Mouse (Mus musculus) hindbrain, embryonic 16.5 days (tissue): ENCODE measurements around the gene Nup188. TPM values are rescaled to one million over a fixed set of nuclear protein-coding genes. Genes with fewer than 3 reads are reported as not detected.

Experiments used
- microRNA-seq: library from miRNA; unstranded; fragments of <30 nt; microRNA quantifications from one replicate; pipeline ENCODE4, GENCODE M21; 2017
- polyA plus RNA-seq: library from polyadenylated mRNA; unstranded; fragments of >200 nt; fragmentation: Nextera tagmentation; extraction: Ambion mirVana; gene quantifications from 2 replicates; pipeline ENCODE4 v1.2.1, GENCODE M21; 2015

Nup188 gene
- polyA plus RNA-seq, 1 experiment from 2014 or later = 15.8 TPM

Small RNA genes within 50 kb of the gene (microRNA-seq; reads per million reads assigned to microRNA genes)
- gene Gm47292 = not detected

Other genes with a start within 250 kb of the Nup188 start
- 76.4 and 78.1 TPM in 2 replicates for gene Wdr34, start 237.5 kb upstream of the Nup188 start, polyA plus RNA-seq
- gene Set, start 229.0 kb upstream of the Nup188 start, polyA plus RNA-seq = 284 and 285 TPM in 2 replicates
- 1.6 and 2.1 TPM in 2 replicates for gene Pkn3, start 208.7 kb upstream of the Nup188 start, polyA plus RNA-seq
- gene Zdhhc12, start 192.7 kb upstream of the Nup188 start, polyA plus RNA-seq = 31.3 and 32.2 TPM in 2 replicates
- 10.4 and 11.3 TPM in 2 replicates for gene Zer1, start 161.8 kb upstream of the Nup188 start, polyA plus RNA-seq
- gene Tbc1d13, start 152.7 kb upstream of the Nup188 start, polyA plus RNA-seq = 8.8 and 10.0 TPM in 2 replicates
- 24.0 and 29.2 TPM in 2 replicates for gene Endog, start 114.9 kb upstream of the Nup188 start, polyA plus RNA-seq
- gene Spout1, start 107.9 kb upstream of the Nup188 start, polyA plus RNA-seq = 71.2 and 72.4 TPM in 2 replicates
- 14.8 and 15.2 TPM in 2 replicates for gene Kyat1, start 80.5 kb upstream of the Nup188 start, polyA plus RNA-seq
- gene Lrrc8a, start 48.7 kb upstream of the Nup188 start, polyA plus RNA-seq = 53.6 and 56.9 TPM in 2 replicates
- gene Gm28035, start 45.8 kb upstream of the Nup188 start, polyA plus RNA-seq = 0.15 and 0.16 TPM in 2 replicates
- 5.9 and 7.0 TPM in 2 replicates for gene Phyhd1, start 20.2 kb upstream of the Nup188 start, polyA plus RNA-seq
- not detected in 2 replicates for gene Gm28038, start 5.4 kb upstream of the Nup188 start, polyA plus RNA-seq
- gene Dolk, start 63 bp upstream of the Nup188 start, polyA plus RNA-seq = 44.9 and 45.8 TPM in 2 replicates
- 208 and 221 TPM in 2 replicates for gene Sh3glb2, start 72.9 kb downstream of the Nup188 start, polyA plus RNA-seq
- 38.2 and 39.7 TPM in 2 replicates for gene Miga2, start 77.8 kb downstream of the Nup188 start, polyA plus RNA-seq
- gene Dolpp1, start 105.9 kb downstream of the Nup188 start, polyA plus RNA-seq = 63.7 and 67.7 TPM in 2 replicates
- 25.4 and 30.8 TPM in 2 replicates for gene Crat, start 129.4 kb downstream of the Nup188 start, polyA plus RNA-seq
- gene Ptpa, start 129.6 kb downstream of the Nup188 start, polyA plus RNA-seq = 153 and 159 TPM in 2 replicates
- 1.2 and 1.4 TPM in 2 replicates for gene Ier5l, start 187.8 kb downstream of the Nup188 start, polyA plus RNA-seq